In genomic region chr11:89977746-89978352, GRCm38 (mm10) we compare ENCODE assay signal across 9 mouse cellular contexts. TPM values are rescaled to one million over a fixed set of nuclear protein-coding genes. Genes with fewer than 3 reads are reported as not detected.
DNase-seq lines count a peak whose midpoint lies in the region; ATAC-seq and TF ChIP-seq lines count a peak whose summit lies in the region.
"Had no signal": no experiment of that assay in that cellular context is flagged by ENCODE, and none has a peak within 500 bp of the region (broad histone marks: within the 10 kb centered on the region; RNA-seq: fewer than 3 reads in every experiment).

No protein-coding gene starts in this region.

- DNase-seq in hindbrain, embryonic 10.5 days (ENCODE audit: low spot score): no peak
- DNase-seq in hindbrain, embryonic 14.5 days (ENCODE audit: low spot score): no peak
- DNase-seq in brain, embryonic 14.5 days (ENCODE audit: low read depth): peak; percentile 18
- DNase-seq in lung, postnatal 10 days: peak; percentile 29
- DNase-seq in left cerebral cortex, postnatal 4 days: no peak
- no peak for DNase-seq in adrenal gland, adult 18-20 months (ENCODE audit: low spot score in 2 of 2)
- DNase-seq in thymus, postnatal 4 days: no peak

- 53% methylated on average over 7 of the region's 7 CpGs for WGBS in hindbrain, embryonic 10.5 days
- WGBS in hindbrain, embryonic 14.5 days: 54% methylated on average over 7 of the region's 7 CpGs
- WGBS in heart, embryonic 15.5 days: 31% methylated on average over 7 of the region's 7 CpGs

- TF ChIP-seq POLR2A in brain, embryonic 14.5 days (IDR thresholded peaks at IDR 0.05; ENCODE audit: borderline replicate concordance, extremely low read depth, insufficient read depth, insufficient read length, poor library complexity, severe bottlenecking): no peak

- no peak overlapping the region for H3K4me2 ChIP-seq in hindbrain, embryonic 14.5 days (replicated peaks)
- H3K4me2 ChIP-seq in heart, embryonic 15.5 days: peak overlapping the region; percentile 39
- H3K4me2 ChIP-seq: liver, embryonic 11.5 days had no signal

- no peak overlapping the region for H3K9ac ChIP-seq in hindbrain, embryonic 14.5 days
- no peak overlapping the region for H3K9ac ChIP-seq in heart, embryonic 15.5 days

- H3K27me3 ChIP-seq in hindbrain, embryonic 10.5 days (ENCODE audit: insufficient read depth, poor library complexity, severe bottlenecking): peaks cover 7% of the 10 kb centered on the region; the same call in 1 of the 2 replicates
- H3K27me3 ChIP-seq in hindbrain, embryonic 14.5 days (ENCODE audit: control insufficient read depth, insufficient read depth, low read length): no peaks in the 10 kb centered on the region
- no peaks in the 10 kb centered on the region for H3K27me3 ChIP-seq in heart, embryonic 15.5 days

- H3K4me3 ChIP-seq in hindbrain, embryonic 10.5 days: no peak overlapping the region
- no peak overlapping the region for H3K4me3 ChIP-seq in hindbrain, embryonic 14.5 days (replicated peaks; ENCODE audit: low read length)
- H3K4me3 ChIP-seq in heart, embryonic 15.5 days: no peak overlapping the region

- peak overlapping the region; percentile 45 for H3K27ac ChIP-seq in hindbrain, embryonic 10.5 days
- H3K27ac ChIP-seq in hindbrain, embryonic 14.5 days: no peak overlapping the region
- peak overlapping the region; percentile 15 for H3K27ac ChIP-seq in heart, embryonic 15.5 days

- ATAC-seq in hindbrain, embryonic 14.5 days (ENCODE audit: low FRiP score): no peak
- ATAC-seq in heart, embryonic 15.5 days (replicated peaks; ENCODE audit: insufficient number of reproducible peaks, insufficient read depth, low FRiP score, low read depth): peak; percentile 41; the same call in 1 of the 2 replicates

- no peak for TF ChIP-seq CTCF in brain, embryonic 14.5 days (IDR thresholded peaks at IDR 0.05; ENCODE audit: borderline replicate concordance, extremely low read depth, insufficient read depth, insufficient read length)

- H3K9me3 ChIP-seq in hindbrain, embryonic 10.5 days: no peaks in the 10 kb centered on the region
- no peaks in the 10 kb centered on the region for H3K9me3 ChIP-seq in hindbrain, embryonic 14.5 days (ENCODE audit: control insufficient read depth, low read length)
- no peaks in the 10 kb centered on the region for H3K9me3 ChIP-seq in heart, embryonic 15.5 days (replicated peaks)

- H3K4me1 ChIP-seq in hindbrain, embryonic 10.5 days (replicated peaks): peaks cover 15% of the 10 kb centered on the region
- peaks cover 3% of the 10 kb centered on the region; the same call in 1 of the 2 replicates for H3K4me1 ChIP-seq in hindbrain, embryonic 14.5 days (replicated peaks; ENCODE audit: control insufficient read depth, insufficient read depth, low read length)
- peaks cover 18% of the 10 kb centered on the region for H3K4me1 ChIP-seq in heart, embryonic 15.5 days (replicated peaks)

- no peaks in the 10 kb centered on the region for H3K36me3 ChIP-seq in hindbrain, embryonic 10.5 days
- H3K36me3 ChIP-seq in hindbrain, embryonic 14.5 days (replicated peaks; ENCODE audit: control insufficient read depth, insufficient read depth): no peaks in the 10 kb centered on the region
- no peaks in the 10 kb centered on the region for H3K36me3 ChIP-seq in heart, embryonic 15.5 days

- intact Hi-C loops in left cerebral cortex, postnatal 4 days (cut with DNase I): no loop called here

RNA-seq across cellular contexts. Expression of gene Pctp, which starts 24.8 kb away (rescaled TPM):
- 15.0 and 19.6 TPM in 2 replicates for polyA plus RNA-seq in hindbrain, embryonic 10.5 days (2016; fragmentation: Nextera tagmentation; extraction: Ambion mirVana)
- polyA plus RNA-seq in hindbrain, embryonic 14.5 days (2014; fragmentation: Nextera tagmentation; extraction: Ambion mirVana): 0.73 and 1.6 TPM in 2 replicates
- 0.85 and 1.1 TPM in 2 replicates for polyA plus RNA-seq in brain, embryonic 14.5 days (2012; rRNA removed)
- 7.0 and 8.3 TPM in 2 replicates for polyA plus RNA-seq in heart, embryonic 15.5 days (2015; fragmentation: Nextera tagmentation; extraction: Ambion mirVana)
- under 1 TPM; 0.74 to 0.76 TPM for total RNA-seq in left cerebral cortex, postnatal 4 days (2021)
- total RNA-seq in adrenal gland, adult 18-20 months (2021): 1 to 10 TPM; 6.7 to 7.1 TPM

RNA-seq across cellular contexts. Expression of gene Tmem100, which starts 52.3 kb away (rescaled TPM):
- 4.5 and 7.5 TPM in 2 replicates for polyA plus RNA-seq in hindbrain, embryonic 10.5 days (2016; fragmentation: Nextera tagmentation; extraction: Ambion mirVana)
- polyA plus RNA-seq in hindbrain, embryonic 14.5 days (2014; fragmentation: Nextera tagmentation; extraction: Ambion mirVana): 13.4 and 15.0 TPM in 2 replicates
- polyA plus RNA-seq in brain, embryonic 14.5 days (2012; rRNA removed): 4.7 and 6.5 TPM in 2 replicates
- 13.7 and 14.1 TPM in 2 replicates for polyA plus RNA-seq in heart, embryonic 15.5 days (2015; fragmentation: Nextera tagmentation; extraction: Ambion mirVana)
- total RNA-seq in left cerebral cortex, postnatal 4 days (2021): 10 to 100 TPM; 11.9 to 12.7 TPM
- total RNA-seq in adrenal gland, adult 18-20 months (2021): 1 to 10 TPM; 3.9 to 5.9 TPM

Comparison
In these comparisons a context has a peak if more than half of its experiments do, and no peak if none do; other contexts are left out.
1. DNase-seq: peak in brain, embryonic 14.5 days (single experiment) and lung, postnatal 10 days (single experiment); none in hindbrain, embryonic 10.5 days (single experiment), hindbrain, embryonic 14.5 days (single experiment), left cerebral cortex, postnatal 4 days (single experiment), adrenal gland, adult 18-20 months (0 of 2) and thymus, postnatal 4 days (single experiment).